Mouse (Mus musculus): ENCODE data around the gene Mlx.

DNA sequence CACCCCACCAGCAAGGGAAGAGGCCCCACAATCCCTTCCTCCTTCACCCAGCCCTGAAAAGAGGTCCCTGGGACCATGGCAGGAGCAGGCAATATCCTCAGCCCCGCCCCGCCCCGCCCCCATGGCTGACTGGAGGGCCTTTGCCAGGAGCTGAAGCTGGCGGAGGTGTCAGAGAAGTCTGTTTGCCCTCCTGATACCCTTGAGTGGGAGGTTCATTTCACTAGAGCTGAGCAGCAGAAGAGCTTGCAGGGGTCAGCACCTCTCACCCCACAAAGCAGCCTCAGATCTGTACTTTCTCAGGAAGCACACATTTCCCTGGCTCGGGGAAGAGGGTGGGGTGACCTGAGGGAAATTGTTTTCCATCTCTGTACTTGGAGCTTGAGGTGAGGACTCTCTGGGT, 28.4 kb upstream of the Mlx start:
- TF ChIP-seq USF2 (conservative IDR thresholded peaks at IDR 0.05; ENCODE audit: low read depth, low read length) (no peak), POLR2A (IDR thresholded peaks at IDR 0.05; ENCODE audit: low read depth, low read length) (no peak), CTCF (conservative IDR thresholded peaks at IDR 0.05 in 1 of 2, IDR thresholded peaks at IDR 0.05 in 1 of 2; ENCODE audit: low read depth in 2 of 2, low read length in 2 of 2) (no peak), ZC3H11A (IDR thresholded peaks at IDR 0.05; ENCODE audit: low read depth, low read length) (no peak), ELF1 (IDR thresholded peaks at IDR 0.05; ENCODE audit: low read depth, low read length) (no peak), KAT2A (IDR thresholded peaks at IDR 0.05; ENCODE audit: insufficient replicate concordance, low read length) (no peak), TCF12 (IDR thresholded peaks at IDR 0.05; ENCODE audit: low read depth, low read length) (no peak), E2F4 (IDR thresholded peaks at IDR 0.05; ENCODE audit: insufficient replicate concordance, low read depth, low read length) (no peak), MAX (IDR thresholded peaks at IDR 0.05; ENCODE audit: low read length) (no peak), RCOR1 (conservative IDR thresholded peaks at IDR 0.05; ENCODE audit: low read depth, low read length) (no peak), EP300 (IDR thresholded peaks at IDR 0.05; ENCODE audit: low read length) (no peak), USF1 (IDR thresholded peaks at IDR 0.05; ENCODE audit: low read depth, low read length) (no peak), RAD21 (IDR thresholded peaks at IDR 0.05; ENCODE audit: low read depth, low read length) (no peak), GABPA (IDR thresholded peaks at IDR 0.05; ENCODE audit: insufficient replicate concordance, low read depth, low read length) (no peak)
